Mouse (Mus musculus): ENCODE measurements at regions not wholly inside any gene's neighbourhood (a gene's known extent, or its start where the extent isn't known, plus 50 kb on each side); places are given as distances from the start of the nearest gene placed in this dataset.

GRCm38 (mm10) chr3:144113672-144114645, 91.1 kb downstream of the Lmo4 start:
- Histone ChIP-seq H3K27ac (ENCODE audit: insufficient read depth, low read depth, low read length) (no peak overlapping the region), H3K4me1 (ENCODE audit: control insufficient read depth, insufficient read depth, insufficient read length, low read length) (no peaks in the 10 kb centered on the region), H3K4me3 (ENCODE audit: low read depth, low read length) (no peak overlapping the region), H3K36me3 (ENCODE audit: control insufficient read depth, insufficient read depth, low read length) (no peaks in the 10 kb centered on the region), H3K27me3 (ENCODE audit: control insufficient read depth, insufficient read depth, low read length) (no peaks in the 10 kb centered on the region)
- no peak for TF ChIP-seq POLR2A (IDR thresholded peaks at IDR 0.05; ENCODE audit: low read depth, low read length)
- TF ChIP-seq CTCF (IDR thresholded peaks at IDR 0.05; ENCODE audit: extremely low read depth, insufficient read length, insufficient replicate concordance, low read depth, low read length): no peak
- WGBS: 57% methylated on average over 11 of the region's 11 CpGs

GRCm38 (mm10) chr3:144110331-144111080, 94.5 kb downstream of the Lmo4 start:
- TF ChIP-seq POLR2A (IDR thresholded peaks at IDR 0.05; ENCODE audit: low read depth, low read length) (no peak), CTCF (IDR thresholded peaks at IDR 0.05; ENCODE audit: extremely low read depth, insufficient read length, insufficient replicate concordance, low read depth, low read length) (no peak)
- Histone ChIP-seq H3K4me3 (ENCODE audit: low read depth, low read length) (no peak overlapping the region), H3K36me3 (ENCODE audit: control insufficient read depth, insufficient read depth, low read length) (no peaks in the 10 kb centered on the region), H3K4me1 (ENCODE audit: control insufficient read depth, insufficient read depth, insufficient read length, low read length) (no peaks in the 10 kb centered on the region), H3K27ac (ENCODE audit: insufficient read depth, low read depth, low read length) (no peak overlapping the region), H3K27me3 (ENCODE audit: control insufficient read depth, insufficient read depth, low read length) (no peaks in the 10 kb centered on the region)
- WGBS: 83% methylated on average over 5 of the region's 5 CpGs

GRCm38 (mm10) chr3:144109769-144110168, 95.3 kb downstream of the Lmo4 start:
- Histone ChIP-seq H3K4me3 (ENCODE audit: low read depth, low read length) (no peak overlapping the region), H3K4me1 (ENCODE audit: control insufficient read depth, insufficient read depth, insufficient read length, low read length) (no peaks in the 10 kb centered on the region), H3K36me3 (ENCODE audit: control insufficient read depth, insufficient read depth, low read length) (no peaks in the 10 kb centered on the region), H3K27me3 (ENCODE audit: control insufficient read depth, insufficient read depth, low read length) (no peaks in the 10 kb centered on the region), H3K27ac (ENCODE audit: insufficient read depth, low read depth, low read length) (no peak overlapping the region)
- TF ChIP-seq CTCF (IDR thresholded peaks at IDR 0.05; ENCODE audit: extremely low read depth, insufficient read length, insufficient replicate concordance, low read depth, low read length) (no peak), POLR2A (IDR thresholded peaks at IDR 0.05; ENCODE audit: low read depth, low read length) (no peak)
- WGBS: 80% methylated on average over 2 of the region's 2 CpGs

GRCm38 (mm10) chr3:144108310-144108709, 96.7 kb downstream of the Lmo4 start:
- H3K27me3 ChIP-seq (ENCODE audit: control insufficient read depth, insufficient read depth, low read length): no peaks in the 10 kb centered on the region
- no peaks in the 10 kb centered on the region for H3K4me1 ChIP-seq (ENCODE audit: control insufficient read depth, insufficient read depth, insufficient read length, low read length)
- H3K36me3 ChIP-seq (ENCODE audit: control insufficient read depth, insufficient read depth, low read length): no peaks in the 10 kb centered on the region
- WGBS: 81% methylated on average over 6 of the region's 6 CpGs
- no peak overlapping the region for H3K27ac ChIP-seq (ENCODE audit: insufficient read depth, low read depth, low read length)
- no peak overlapping the region for H3K4me3 ChIP-seq (ENCODE audit: low read depth, low read length)
- no peak for TF ChIP-seq CTCF (IDR thresholded peaks at IDR 0.05; ENCODE audit: extremely low read depth, insufficient read length, insufficient replicate concordance, low read depth, low read length)
- no peak for TF ChIP-seq POLR2A (IDR thresholded peaks at IDR 0.05; ENCODE audit: low read depth, low read length)

- Histone ChIP-seq H3K4me3 (ENCODE audit: low read depth, low read length) (no peak overlapping the region), H3K4me1 (ENCODE audit: control insufficient read depth, insufficient read depth, insufficient read length, low read length) (no peaks in the 10 kb centered on the region), H3K36me3 (ENCODE audit: control insufficient read depth, insufficient read depth, low read length) (no peaks in the 10 kb centered on the region), H3K27ac (ENCODE audit: insufficient read depth, low read depth, low read length) (no peak overlapping the region), H3K27me3 (ENCODE audit: control insufficient read depth, insufficient read depth, low read length) (no peaks in the 10 kb centered on the region)
- TF ChIP-seq CTCF (IDR thresholded peaks at IDR 0.05; ENCODE audit: extremely low read depth, insufficient read length, insufficient replicate concordance, low read depth, low read length) (no peak), POLR2A (IDR thresholded peaks at IDR 0.05; ENCODE audit: low read depth, low read length) (no peak)
- WGBS: 80% methylated on average over 7 of the region's 7 CpGs
Observed at GRCm38 (mm10) chr3:144107664-144108063, 97.4 kb downstream of the Lmo4 start.

GRCm38 (mm10) chr3:144104366-144104765, 100.7 kb downstream of the Lmo4 start:
- Histone ChIP-seq H3K27ac (ENCODE audit: insufficient read depth, low read depth, low read length) (no peak overlapping the region), H3K4me3 (ENCODE audit: low read depth, low read length) (no peak overlapping the region), H3K4me1 (ENCODE audit: control insufficient read depth, insufficient read depth, insufficient read length, low read length) (no peaks in the 10 kb centered on the region), H3K27me3 (ENCODE audit: control insufficient read depth, insufficient read depth, low read length) (no peaks in the 10 kb centered on the region), H3K36me3 (ENCODE audit: control insufficient read depth, insufficient read depth, low read length) (no peaks in the 10 kb centered on the region)
- WGBS: 50% methylated on average over 4 of the region's 4 CpGs
- TF ChIP-seq POLR2A (IDR thresholded peaks at IDR 0.05; ENCODE audit: low read depth, low read length): no peak
- no peak for TF ChIP-seq CTCF (IDR thresholded peaks at IDR 0.05; ENCODE audit: extremely low read depth, insufficient read length, insufficient replicate concordance, low read depth, low read length)

GRCm38 (mm10) chr3:144099444-144099843, 105.6 kb downstream of the Lmo4 start:
- H3K4me3 ChIP-seq (ENCODE audit: low read depth, low read length): no peak overlapping the region
- H3K36me3 ChIP-seq (ENCODE audit: control insufficient read depth, insufficient read depth, low read length): no peaks in the 10 kb centered on the region
- H3K27me3 ChIP-seq (ENCODE audit: control insufficient read depth, insufficient read depth, low read length): no peaks in the 10 kb centered on the region
- 37% methylated on average over 2 of the region's 2 CpGs for WGBS
- no peaks in the 10 kb centered on the region for H3K4me1 ChIP-seq (ENCODE audit: control insufficient read depth, insufficient read depth, insufficient read length, low read length)
- TF ChIP-seq POLR2A (IDR thresholded peaks at IDR 0.05; ENCODE audit: low read depth, low read length) (no peak), CTCF (IDR thresholded peaks at IDR 0.05; ENCODE audit: extremely low read depth, insufficient read length, insufficient replicate concordance, low read depth, low read length) (no peak)
- H3K27ac ChIP-seq (ENCODE audit: insufficient read depth, low read depth, low read length): no peak overlapping the region

Measured in small intestine, adult 2 months (tissue).